Mouse (Mus musculus) kidney, embryonic 14.5 days (tissue): ENCODE measurements around the gene 1700037H04Rik. TPM values are rescaled to one million over a fixed set of nuclear protein-coding genes. Genes with fewer than 3 reads are reported as not detected.

ENCODE experiments used
- ATAC-seq: fragments of 200-750 bp; cut with Nextera tagmentation; 2 replicates; pipeline ENCODE4 v1.8.0; 2017; ENCODE audit warnings: moderate number of reproducible peaks, mild to moderate bottlenecking, moderate TSS enrichment, moderate library complexity; ENCODE audit not compliant: low FRiP score, low TSS enrichment
- H3K27ac ChIP-seq: fragments of 300-500 bp; sonication (generic); 2 replicates; pipeline ENCODE4 v1.5.1; 2014; ENCODE audit warnings: low read depth, mild to moderate bottlenecking, low read length, moderate library complexity, mixed read lengths
- H3K27me3 ChIP-seq: fragments of 300-500 bp; sonication (generic); 2 replicates; pipeline ENCODE4 v1.6.1; 2014; ENCODE audit warnings: mild to moderate bottlenecking, low read length; ENCODE audit not compliant: control insufficient read depth, insufficient read depth
- H3K36me3 ChIP-seq: fragments of 300-500 bp; sonication (generic); 2 replicates; pipeline ENCODE4 v1.6.1; 2014; ENCODE audit warnings: low read length, mixed read lengths; ENCODE audit not compliant: control insufficient read depth, insufficient read depth
- H3K4me1 ChIP-seq: fragments of 300-500 bp; sonication (generic); 2 replicates; pipeline ENCODE4 v1.6.1; 2014; ENCODE audit warnings: low read length, mixed read lengths; ENCODE audit not compliant: control insufficient read depth, insufficient read depth
- H3K4me2 ChIP-seq: fragments of 300-500 bp; sonication (generic); replicated peaks from 2 replicates; pipeline ENCODE4 v1.6.1; 2014; ENCODE audit warnings: low read depth, mild to moderate bottlenecking, low read length
- H3K4me3 ChIP-seq: fragments of 300-500 bp; sonication (generic); 2 replicates; pipeline ENCODE4 v1.5.1; 2014; ENCODE audit warnings: mild to moderate bottlenecking, low read length
- H3K9ac ChIP-seq: fragments of 300-500 bp; sonication (generic); 2 replicates; pipeline ENCODE4 v1.6.1; 2014; ENCODE audit warnings: low read depth, mild to moderate bottlenecking, low read length, moderate library complexity
- H3K9me3 ChIP-seq: fragments of 300-500 bp; sonication (generic); 2 replicates; pipeline ENCODE4 v1.6.1; 2016; ENCODE audit warnings: low read length; ENCODE audit not compliant: control insufficient read depth
- WGBS: fragments of 180-500 bp; shearing (Covaris S2); extraction: QIAGEN DNeasy Blood & Tissue Kit; methylation state at CpG from one replicate; pipeline ENCODE4 v1.1.7; 2014; 5-methylcytosine and 5-hydroxymethylcytosine counted together
- polyA plus RNA-seq: library from polyadenylated mRNA; unstranded; fragments of >200 nt; fragmentation: Nextera tagmentation; extraction: Ambion mirVana; gene quantifications from 2 replicates; pipeline ENCODE4 v1.2.1, GENCODE M21; 2014

Gene 1700037H04Rik
- polyA plus RNA-seq, 1 experiment from 2014 or later = 101 TPM

DNA sequence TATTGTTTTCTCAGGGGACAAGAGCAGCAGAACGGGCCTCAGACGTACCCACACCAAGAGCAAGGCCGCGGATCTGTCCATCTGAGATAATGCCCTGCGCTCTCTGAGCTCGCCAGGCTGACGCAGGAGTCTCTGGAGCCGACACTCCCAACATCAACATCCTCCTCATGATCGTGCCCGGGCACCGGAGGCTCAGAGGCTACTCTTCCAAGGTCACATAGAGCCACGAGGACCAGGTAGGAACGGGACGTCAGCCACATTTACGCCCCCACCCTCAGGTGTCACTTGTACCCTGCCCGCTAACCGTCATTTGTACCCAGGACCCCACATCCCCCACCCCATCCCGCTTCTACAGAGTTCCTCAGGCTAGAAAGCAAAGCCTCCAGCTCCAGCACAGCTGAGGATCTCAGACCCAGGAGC is 380 bp downstream of the 1700037H04Rik start:
- H3K9me3 ChIP-seq = no peaks in the 10 kb centered on the region
- H3K4me1 ChIP-seq = peaks cover 12% of the 10 kb centered on the region
- ATAC-seq = peak; percentile 64
- H3K9ac ChIP-seq = peak overlapping the region; percentile 83
- H3K27ac ChIP-seq = peak overlapping the region; percentile 90
- H3K4me2 ChIP-seq = peak overlapping the region; percentile 92
- WGBS = under 1% methylated on average over 18 of the region's 18 CpGs
- no peaks in the 10 kb centered on the region for H3K36me3 ChIP-seq
- peak overlapping the region; percentile 82 for H3K4me3 ChIP-seq
- H3K27me3 ChIP-seq = no peaks in the 10 kb centered on the region

DNA sequence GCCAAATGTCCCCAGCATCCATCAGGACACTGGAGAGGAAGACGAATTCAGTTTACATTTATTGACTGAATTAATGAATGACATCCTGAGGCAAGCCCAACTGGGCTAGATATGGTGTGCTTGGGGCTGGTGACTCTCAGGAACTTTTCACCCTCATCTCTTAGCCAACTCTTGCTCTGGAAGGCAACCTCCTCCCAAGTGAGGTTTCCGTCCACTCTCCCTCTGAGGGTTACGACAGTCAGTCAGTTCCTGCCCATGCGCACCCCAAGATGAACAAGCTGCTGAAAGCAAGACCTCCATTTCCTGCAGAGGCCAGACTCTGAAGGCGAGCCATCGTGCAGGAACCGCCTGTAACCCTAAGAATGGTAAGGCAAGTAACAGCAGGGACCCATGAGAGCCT is 2.9 kb downstream of the 1700037H04Rik start:
- no peak for ATAC-seq
- Histone ChIP-seq H3K4me2 (no peak overlapping the region), H3K27me3 (no peaks in the 10 kb centered on the region), H3K4me3 (no peak overlapping the region), H3K4me1 (peaks cover 12% of the 10 kb centered on the region), H3K9ac (no peak overlapping the region), H3K9me3 (no peaks in the 10 kb centered on the region), H3K27ac (no peak overlapping the region), H3K36me3 (peaks cover 12% of the 10 kb centered on the region; the same call in 1 of the 2 replicates)
- WGBS = 84% methylated on average over 7 of the region's 7 CpGs

DNA sequence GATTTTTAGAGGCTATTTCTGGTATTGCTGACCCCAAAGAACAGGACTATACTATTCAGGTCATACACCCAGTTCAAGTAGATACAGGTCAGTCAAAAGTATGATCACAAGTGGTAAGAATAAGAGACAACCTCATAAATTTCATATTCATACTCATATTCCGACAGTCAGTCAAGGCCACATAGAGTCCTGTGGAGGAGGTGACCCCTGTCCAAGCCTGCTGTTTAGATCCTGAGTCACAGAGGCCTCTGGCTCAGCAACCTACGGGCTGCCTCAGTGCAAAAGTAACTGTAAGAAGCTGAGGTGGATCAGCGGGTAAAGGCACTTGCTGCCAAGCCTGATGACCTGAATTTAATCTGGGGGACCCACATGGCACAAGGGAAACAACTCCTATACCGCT is 5.8 kb downstream of the 1700037H04Rik start:
- Histone ChIP-seq H3K9ac (no peak overlapping the region), H3K4me1 (peaks cover 10% of the 10 kb centered on the region), H3K27me3 (no peaks in the 10 kb centered on the region), H3K4me3 (no peak overlapping the region), H3K36me3 (peaks cover 34% of the 10 kb centered on the region; the same call in 1 of the 2 replicates), H3K4me2 (no peak overlapping the region), H3K9me3 (no peaks in the 10 kb centered on the region), H3K27ac (no peak overlapping the region)
- WGBS = 86% methylated on average over 4 of the region's 4 CpGs
- ATAC-seq = no peak

DNA sequence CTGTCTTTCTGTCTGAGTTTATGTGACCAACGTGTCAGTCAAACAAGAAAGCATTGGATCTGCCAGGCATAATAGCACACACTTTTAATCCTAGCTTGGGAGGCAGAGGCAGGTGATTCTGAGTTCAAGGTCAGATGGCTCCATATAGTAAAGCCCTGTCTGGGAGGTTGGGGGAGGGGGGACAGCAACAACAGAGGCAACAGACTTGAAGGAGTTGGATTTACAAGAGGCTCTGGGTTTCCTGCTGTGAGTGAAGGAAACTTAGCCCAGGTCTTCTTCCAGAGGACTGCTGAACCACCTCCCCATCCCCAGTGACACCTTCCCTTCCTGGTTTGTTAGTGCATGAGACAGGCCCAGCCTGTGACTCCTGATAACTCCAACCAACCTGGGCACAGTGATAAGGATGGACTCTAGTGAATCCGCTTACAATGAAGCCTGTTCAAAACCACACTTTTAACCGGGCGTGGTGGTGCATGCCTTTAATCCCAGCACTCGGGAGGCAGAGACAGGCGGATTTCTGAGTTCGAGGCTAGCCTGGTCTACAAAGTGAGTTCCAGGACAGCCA is 7.6 kb downstream of the 1700037H04Rik start:
- Histone ChIP-seq H3K4me1 (no peaks in the 10 kb centered on the region), H3K4me3 (no peak overlapping the region), H3K36me3 (peaks cover 51% of the 10 kb centered on the region), H3K9ac (no peak overlapping the region), H3K27me3 (no peaks in the 10 kb centered on the region), H3K4me2 (no peak overlapping the region), H3K9me3 (no peaks in the 10 kb centered on the region), H3K27ac (no peak overlapping the region)
- no peak for ATAC-seq
- 96% methylated on average over 7 of the region's 7 CpGs for WGBS

DNA sequence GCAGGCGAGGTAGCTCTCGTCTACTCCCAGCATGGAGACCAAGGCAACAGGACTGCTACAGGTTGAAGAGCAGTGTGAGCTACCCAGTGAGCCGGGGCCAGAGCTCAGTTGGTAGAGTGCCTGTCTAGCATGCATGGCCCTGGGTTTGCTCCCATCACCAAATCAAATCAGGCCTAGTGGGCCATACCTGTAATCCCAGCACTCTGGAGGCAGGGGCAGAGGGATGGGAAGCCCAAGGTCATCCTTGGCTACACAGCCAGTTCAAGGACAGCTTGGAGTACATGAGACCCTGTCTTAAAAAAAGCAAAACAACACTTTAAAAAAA is 10.7 kb downstream of the 1700037H04Rik start:
- no peak overlapping the region for H3K4me3 ChIP-seq
- no peak overlapping the region for H3K4me2 ChIP-seq
- H3K27me3 ChIP-seq = no peaks in the 10 kb centered on the region
- H3K9ac ChIP-seq = no peak overlapping the region
- H3K36me3 ChIP-seq = peaks cover 78% of the 10 kb centered on the region
- no peaks in the 10 kb centered on the region for H3K4me1 ChIP-seq
- H3K27ac ChIP-seq = no peak overlapping the region
- no peaks in the 10 kb centered on the region for H3K9me3 ChIP-seq
- ATAC-seq = no peak
- WGBS = 91% methylated on average over 3 of the region's 3 CpGs

DNA sequence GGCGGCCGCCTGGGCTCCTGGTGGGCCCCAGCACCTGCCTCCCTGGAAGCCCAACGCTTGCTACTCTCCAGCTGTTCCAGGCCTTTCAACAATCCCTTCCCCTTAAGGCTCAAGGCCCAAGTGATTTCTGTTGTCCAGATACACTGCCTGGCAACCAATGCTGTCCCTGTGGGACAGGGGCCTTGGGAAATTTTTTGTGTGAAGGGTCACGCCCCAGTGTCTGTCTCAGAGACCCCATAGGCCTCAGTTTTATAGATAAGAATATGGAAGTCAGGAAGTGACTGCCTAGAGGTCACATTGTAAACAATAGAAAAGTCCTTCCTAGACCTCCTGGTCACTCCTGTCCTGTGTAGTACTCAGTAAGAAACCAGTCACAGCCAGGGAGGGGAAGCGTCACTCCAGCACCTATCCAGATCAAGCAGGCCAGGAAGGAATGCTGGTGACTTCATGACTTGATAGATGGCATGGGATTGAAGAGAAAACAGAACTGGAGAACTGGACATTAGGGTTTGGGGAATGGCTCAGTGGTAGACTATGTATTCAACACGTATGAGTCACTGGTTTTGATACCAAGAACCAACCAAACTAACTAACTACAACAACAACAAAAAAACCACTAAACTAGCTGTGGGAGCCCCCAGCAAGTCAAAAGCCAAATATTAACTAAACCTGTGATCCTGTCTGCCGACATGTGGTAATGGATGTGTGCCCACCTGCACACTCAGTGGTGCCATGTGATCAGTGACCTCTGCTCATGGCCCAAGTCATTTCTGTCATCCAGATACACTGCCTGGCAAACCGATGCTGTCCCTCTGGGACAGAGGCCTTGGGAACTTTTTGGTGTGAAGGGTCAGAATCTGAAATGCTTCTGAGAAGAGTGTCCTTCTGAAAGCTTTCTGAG is 11.3 kb downstream of the 1700037H04Rik start:
- Histone ChIP-seq H3K27me3 (no peaks in the 10 kb centered on the region), H3K36me3 (peaks cover 81% of the 10 kb centered on the region), H3K4me3 (no peak overlapping the region), H3K4me2 (no peak overlapping the region), H3K4me1 (no peaks in the 10 kb centered on the region), H3K9ac (no peak overlapping the region), H3K27ac (no peak overlapping the region), H3K9me3 (no peaks in the 10 kb centered on the region)
- 85% methylated on average over 8 of the region's 8 CpGs for WGBS
- ATAC-seq = no peak

DNA sequence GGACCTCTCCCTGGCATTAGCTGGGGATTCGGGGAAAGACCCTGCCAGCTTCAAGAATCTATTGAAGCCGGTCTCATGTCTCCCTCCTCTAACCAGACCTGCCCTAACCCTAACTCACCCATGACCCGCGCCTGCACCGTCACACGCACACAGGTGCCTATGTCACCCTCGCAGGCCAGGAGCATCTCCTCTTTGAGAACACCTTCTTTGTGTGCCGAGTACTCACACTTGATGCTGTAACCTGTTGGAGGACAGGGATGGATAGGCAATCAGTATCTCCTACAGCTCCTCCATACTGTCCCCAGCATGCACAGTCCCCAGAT is 12.9 kb downstream of the 1700037H04Rik start:
- 94% methylated on average over 8 of the region's 8 CpGs for WGBS
- Histone ChIP-seq H3K27me3 (no peaks in the 10 kb centered on the region), H3K4me1 (peaks cover 8% of the 10 kb centered on the region), H3K36me3 (peaks cover 78% of the 10 kb centered on the region), H3K9me3 (no peaks in the 10 kb centered on the region), H3K4me3 (no peak overlapping the region), H3K27ac (no peak overlapping the region), H3K9ac (no peak overlapping the region), H3K4me2 (no peak overlapping the region)
- ATAC-seq = no peak

DNA sequence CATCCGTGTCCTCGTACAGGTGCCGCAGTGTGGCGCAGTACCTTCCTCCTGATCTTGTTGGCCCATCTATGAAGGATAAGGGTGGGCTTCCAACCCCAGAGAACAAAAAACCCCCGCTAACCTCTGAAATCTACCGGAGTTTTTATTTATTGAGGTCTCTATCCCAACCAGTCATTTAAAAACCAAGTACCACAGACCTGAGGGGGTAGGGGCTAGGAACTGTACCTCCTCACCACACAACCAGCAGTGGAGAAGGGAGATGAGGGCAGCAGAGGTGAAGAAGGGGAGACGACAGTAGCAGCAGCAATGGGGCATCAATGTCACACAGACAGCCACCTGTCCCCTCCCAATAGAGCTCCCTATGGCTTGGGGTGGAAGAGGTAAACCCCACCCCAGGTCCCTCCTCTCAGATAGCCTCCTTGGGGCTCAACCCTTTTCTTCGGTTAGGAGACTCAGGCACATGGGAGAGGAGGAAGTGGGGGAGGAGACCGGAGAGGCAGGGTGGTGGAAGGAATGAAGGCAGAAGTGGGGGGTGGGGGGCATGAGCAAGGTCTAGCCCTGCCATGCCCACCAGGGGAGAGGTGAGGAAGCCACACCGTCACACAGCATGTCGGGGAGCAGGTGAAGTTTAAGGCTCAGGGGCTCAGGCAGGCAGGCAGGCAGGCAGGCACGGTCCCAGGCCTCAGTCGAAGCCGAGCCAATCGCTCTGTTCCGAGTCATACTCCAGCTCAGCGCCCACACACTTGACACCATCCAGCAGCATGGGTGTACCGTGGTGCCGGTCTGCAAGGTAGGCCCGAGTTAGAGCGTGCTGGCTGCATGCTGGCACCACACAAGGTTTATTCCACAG is 13.5 kb downstream of the 1700037H04Rik start:
- H3K4me1 ChIP-seq = peaks cover 14% of the 10 kb centered on the region
- no peak for ATAC-seq
- no peak overlapping the region for H3K4me3 ChIP-seq

DNA sequence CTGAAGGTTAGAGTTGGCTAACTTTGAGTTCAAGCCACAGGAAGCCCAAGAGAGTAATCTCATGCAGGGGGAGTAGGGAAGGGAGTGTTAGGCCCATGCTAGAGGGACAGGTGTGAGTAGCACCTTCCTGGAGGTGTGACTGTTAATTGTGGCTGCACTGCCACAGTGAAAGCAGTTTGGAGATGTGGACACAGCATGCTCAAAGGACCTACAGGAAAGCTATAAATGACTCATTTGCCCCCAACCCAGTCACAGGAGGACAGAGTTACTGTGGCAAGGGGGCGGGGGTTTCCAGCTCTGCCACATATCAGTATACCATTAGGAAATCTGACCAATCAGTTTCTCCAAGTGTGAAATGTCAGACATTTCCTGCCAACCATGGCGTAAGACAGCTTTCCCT is 14.3 kb downstream of the 1700037H04Rik start:
- Histone ChIP-seq H3K36me3 (peaks cover 74% of the 10 kb centered on the region), H3K4me1 (peaks cover 17% of the 10 kb centered on the region), H3K27ac (no peak overlapping the region), H3K9ac (no peak overlapping the region), H3K9me3 (no peaks in the 10 kb centered on the region), H3K4me2 (no peak overlapping the region), H3K27me3 (no peaks in the 10 kb centered on the region), H3K4me3 (no peak overlapping the region)
- WGBS = 67% methylated on average over 2 of the region's 2 CpGs
- no peak for ATAC-seq

More for the DNA sequence above, 13.5 kb downstream of the 1700037H04Rik start:
- Histone ChIP-seq H3K4me2 (no peak overlapping the region), H3K36me3 (peaks cover 77% of the 10 kb centered on the region), H3K27ac (no peak overlapping the region), H3K9me3 (no peaks in the 10 kb centered on the region), H3K9ac (no peak overlapping the region), H3K27me3 (no peaks in the 10 kb centered on the region)
- WGBS = 83% methylated on average over 21 of the region's 21 CpGs
